Mouse (Mus musculus): ENCODE data around the gene Shb.

- TF ChIP-seq CTCF (IDR thresholded peaks at IDR 0.05; ENCODE audit: low read depth) (no peak), EP300 (IDR thresholded peaks at IDR 0.05; ENCODE audit: low read depth) (no peak)
Observed at GRCm38 (mm10) chr4:45402281-45402680, 130.0 kb downstream of the Shb start.

Measured in heart, postnatal 0 days (tissue).